Mouse (Mus musculus) neural tube, embryonic 13.5 days (tissue): ENCODE data around the gene Rab44. TPM values are rescaled to one million over a fixed set of nuclear protein-coding genes. Genes with fewer than 3 reads are reported as not detected.

ENCODE experiments used
- ATAC-seq: fragments of 200-750 bp; cut with Nextera tagmentation; 2 replicates; pipeline ENCODE4 v1.8.0; 2017; ENCODE audit warnings: low read depth, mild to moderate bottlenecking, moderate TSS enrichment, moderate library complexity
- H3K27ac ChIP-seq: fragments of 300-500 bp; sonication (generic); replicated peaks from 2 replicates; pipeline ENCODE4 v1.5.1; 2015; ENCODE audit warnings: moderate library complexity, mild to moderate bottlenecking, inconsistent platforms
- H3K27me3 ChIP-seq: fragments of 300-500 bp; sonication (generic); 2 replicates; pipeline ENCODE4 v1.6.1; 2015; ENCODE audit warnings: mild to moderate bottlenecking, inconsistent platforms
- H3K36me3 ChIP-seq: fragments of 300-500 bp; sonication (generic); 2 replicates; pipeline ENCODE4 v1.6.1; 2015; ENCODE audit warnings: mild to moderate bottlenecking, inconsistent platforms
- H3K4me1 ChIP-seq: fragments of 300-500 bp; sonication (generic); replicated peaks from 2 replicates; pipeline ENCODE4 v1.6.1; 2015; ENCODE audit warnings: inconsistent platforms
- H3K4me2 ChIP-seq: fragments of 300-500 bp; sonication (generic); 2 replicates; pipeline ENCODE4 v1.6.1; 2015; ENCODE audit warnings: inconsistent platforms, mild to moderate bottlenecking, moderate library complexity
- H3K4me3 ChIP-seq: fragments of 300-500 bp; sonication (generic); 2 replicates; pipeline ENCODE4 v1.5.1; 2015; ENCODE audit warnings: mild to moderate bottlenecking, inconsistent platforms
- H3K9ac ChIP-seq: fragments of 300-500 bp; sonication (generic); 2 replicates; pipeline ENCODE4 v1.6.1; 2015; ENCODE audit warnings: moderate library complexity, mild to moderate bottlenecking, inconsistent platforms
- H3K9me3 ChIP-seq: fragments of 300-500 bp; sonication (generic); 2 replicates; pipeline ENCODE4 v1.6.1; 2016; ENCODE audit warnings: inconsistent platforms
- WGBS: fragments of 180-500 bp; shearing (Covaris S2); methylation state at CpG from one replicate; pipeline ENCODE4 v1.1.7; 2015; 5-methylcytosine and 5-hydroxymethylcytosine counted together
- polyA plus RNA-seq: library from polyadenylated mRNA; unstranded; fragments of >200 nt; fragmentation: Nextera tagmentation; extraction: Ambion mirVana; gene quantifications from 2 replicates; pipeline ENCODE4 v1.2.1, GENCODE M21; 2015

Rab44 gene
- polyA plus RNA-seq, 1 experiment from 2014 or later = 0.11 TPM

DNA sequence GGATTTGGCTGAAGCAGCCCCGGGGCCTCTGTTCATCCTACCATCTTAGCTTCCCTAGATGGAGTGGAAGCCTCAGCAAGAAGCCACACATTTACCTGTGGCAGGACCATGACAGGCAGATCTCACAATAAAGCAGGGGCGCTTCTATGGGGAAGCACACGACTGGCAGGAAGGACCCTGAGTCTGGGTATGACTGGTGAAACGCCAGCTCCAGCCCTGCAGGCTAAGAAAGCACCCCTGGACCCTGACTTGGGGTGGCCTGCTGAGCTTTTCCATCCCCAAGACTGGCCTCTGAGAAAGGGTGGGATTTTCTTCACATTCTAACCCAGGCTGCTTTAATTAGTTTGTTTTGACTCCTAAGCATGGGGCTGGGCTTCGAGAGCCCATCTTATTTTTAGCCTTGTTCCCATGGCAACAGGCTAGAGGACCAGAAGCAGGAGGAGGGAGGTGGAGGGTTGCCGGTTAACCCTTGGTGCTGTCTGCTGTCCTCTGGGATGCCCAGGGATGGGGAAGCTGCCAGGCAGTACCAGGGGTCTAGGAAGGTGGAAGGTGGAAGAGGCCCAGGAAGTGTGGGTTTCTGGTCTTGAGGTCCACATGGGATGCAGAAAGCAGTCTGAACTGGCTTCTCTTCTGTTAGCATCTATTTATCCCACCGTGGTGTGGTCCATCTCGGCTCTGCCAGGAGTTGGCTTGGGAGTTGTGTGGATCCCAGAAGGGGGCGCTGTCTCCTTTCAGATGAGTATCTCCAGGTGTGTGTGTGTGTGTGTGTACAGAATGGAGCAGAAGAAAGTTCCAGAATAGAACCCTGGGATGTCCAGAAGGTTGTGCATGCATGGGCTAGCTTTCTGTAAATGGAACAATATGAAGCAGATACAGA lies 62.7 kb downstream of the Rab44 start:
- Histone ChIP-seq H3K4me3 (no peak overlapping the region), H3K27me3 (no peaks in the 10 kb centered on the region), H3K36me3 (no peaks in the 10 kb centered on the region), H3K4me1 (peaks cover 13% of the 10 kb centered on the region), H3K9me3 (no peaks in the 10 kb centered on the region), H3K4me2 (no peak overlapping the region), H3K27ac (no peak overlapping the region), H3K9ac (no peak overlapping the region)
- whole genome bisulfite sequencing = 19% methylated on average over 9 of the region's 9 CpGs
- ATAC-seq = peak; percentile 54; the same call in 1 of the 2 replicates

DNA sequence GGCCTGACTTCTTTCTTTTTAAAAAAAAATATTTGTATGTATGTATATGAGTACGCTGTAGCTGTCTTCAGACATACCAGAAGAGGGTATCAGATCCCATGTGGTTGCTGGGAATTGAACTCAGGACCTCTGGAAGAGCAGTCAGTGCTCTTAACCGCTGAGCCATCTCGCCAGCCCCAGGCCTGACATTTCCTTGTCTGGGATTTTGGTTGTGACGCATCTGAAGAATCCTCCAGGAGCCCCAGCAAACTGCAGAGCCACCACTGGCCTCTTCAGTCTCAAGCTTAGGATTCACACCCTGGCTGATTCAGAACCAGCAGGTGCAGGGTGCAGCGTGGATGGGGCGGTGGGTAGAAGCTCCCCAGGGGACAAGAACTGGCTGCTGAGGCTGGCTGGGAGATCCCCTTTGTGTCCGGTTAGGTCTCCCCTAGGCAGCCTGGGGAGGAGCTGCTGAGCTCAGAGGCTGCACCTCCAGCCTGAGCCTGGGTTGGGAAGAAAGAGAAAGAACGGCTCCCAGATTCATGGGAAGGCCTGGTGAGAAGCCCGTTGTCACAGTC lies 64.6 kb downstream of the Rab44 start:
- no peaks in the 10 kb centered on the region for H3K36me3 ChIP-seq
- no peak for ATAC-seq
- 71% methylated on average over 9 of the region's 9 CpGs for WGBS

GRCm38 (mm10) chr17:29179917-29180316 lies 66.0 kb downstream of the Rab44 start:
- Histone ChIP-seq H3K27me3 (no peaks in the 10 kb centered on the region), H3K4me3 (no peak overlapping the region), H3K4me1 (peaks cover 11% of the 10 kb centered on the region), H3K36me3 (no peaks in the 10 kb centered on the region), H3K9me3 (no peaks in the 10 kb centered on the region), H3K9ac (no peak overlapping the region), H3K27ac (no peak overlapping the region), H3K4me2 (no peak overlapping the region)
- 84% methylated on average over 6 of the region's 6 CpGs for WGBS
- ATAC-seq = no peak

More for the DNA sequence above, 64.6 kb downstream of the Rab44 start:
- no peak overlapping the region for H3K27ac ChIP-seq
- H3K9ac ChIP-seq = 0 out of 2 replicates have a peak overlapping the region, but pooled peaks have one; percentile 3
- no peaks in the 10 kb centered on the region for H3K27me3 ChIP-seq
- H3K4me2 ChIP-seq = no peak overlapping the region
- H3K4me1 ChIP-seq = peaks cover 11% of the 10 kb centered on the region
- H3K9me3 ChIP-seq = no peaks in the 10 kb centered on the region
- H3K4me3 ChIP-seq = no peak overlapping the region

GRCm38 (mm10) chr17:29180406-29181127 lies 66.6 kb downstream of the Rab44 start:
- no peaks in the 10 kb centered on the region for H3K9me3 ChIP-seq
- H3K4me3 ChIP-seq = no peak overlapping the region
- peaks cover 16% of the 10 kb centered on the region for H3K4me1 ChIP-seq
- no peaks in the 10 kb centered on the region for H3K36me3 ChIP-seq
- no peak overlapping the region for H3K4me2 ChIP-seq
- ATAC-seq = no peak
- no peaks in the 10 kb centered on the region for H3K27me3 ChIP-seq
- 84% methylated on average over 4 of the region's 4 CpGs for WGBS
- H3K27ac ChIP-seq = no peak overlapping the region
- H3K9ac ChIP-seq = no peak overlapping the region

GRCm38 (mm10) chr17:29181751-29182150 lies 67.8 kb downstream of the Rab44 start:
- Histone ChIP-seq H3K4me1 (peaks cover 16% of the 10 kb centered on the region), H3K4me2 (no peak overlapping the region), H3K9me3 (no peaks in the 10 kb centered on the region), H3K9ac (no peak overlapping the region), H3K36me3 (no peaks in the 10 kb centered on the region), H3K27ac (no peak overlapping the region), H3K27me3 (no peaks in the 10 kb centered on the region), H3K4me3 (no peak overlapping the region)
- 88% methylated on average over 5 of the region's 5 CpGs for WGBS
- ATAC-seq = no peak

- Histone ChIP-seq H3K36me3 (no peaks in the 10 kb centered on the region), H3K27me3 (no peaks in the 10 kb centered on the region), H3K9me3 (no peaks in the 10 kb centered on the region), H3K4me3 (no peak overlapping the region), H3K27ac (no peak overlapping the region), H3K4me2 (no peak overlapping the region), H3K9ac (no peak overlapping the region), H3K4me1 (peaks cover 27% of the 10 kb centered on the region)
- 60% methylated on average over 11 of the region's 11 CpGs for whole genome bisulfite sequencing
- ATAC-seq = no peak
These were observed 69.2 kb downstream of the Rab44 start for GRCm38 (mm10) chr17:29183162-29183561.

- Histone ChIP-seq H3K36me3 (no peaks in the 10 kb centered on the region), H3K27ac (no peak overlapping the region), H3K4me3 (no peak overlapping the region), H3K4me2 (no peak overlapping the region), H3K27me3 (peaks cover 8% of the 10 kb centered on the region; the same call in 1 of the 2 replicates), H3K4me1 (peaks cover 37% of the 10 kb centered on the region), H3K9me3 (no peaks in the 10 kb centered on the region), H3K9ac (no peak overlapping the region)
- WGBS = 42% methylated on average over 6 of the region's 7 CpGs
- ATAC-seq = no peak
These were observed 71.6 kb downstream of the Rab44 start for GRCm38 (mm10) chr17:29185376-29186046.

- 15% methylated on average over 10 of the region's 10 CpGs for WGBS
- H3K27ac ChIP-seq = peak overlapping the region; percentile 62
- H3K36me3 ChIP-seq = no peaks in the 10 kb centered on the region
- H3K9ac ChIP-seq = 0 out of 2 replicates have a peak overlapping the region, but pooled peaks have one; percentile 41
- H3K4me2 ChIP-seq = no peak overlapping the region
- no peak overlapping the region for H3K4me3 ChIP-seq
- peaks cover 8% of the 10 kb centered on the region; the same call in 1 of the 2 replicates for H3K27me3 ChIP-seq
- peaks cover 37% of the 10 kb centered on the region for H3K4me1 ChIP-seq
- no peaks in the 10 kb centered on the region for H3K9me3 ChIP-seq
- ATAC-seq = peak; percentile 25; the same call in 1 of the 2 replicates
These were observed 73.3 kb downstream of the Rab44 start for GRCm38 (mm10) chr17:29186989-29187859.

- Histone ChIP-seq H3K4me2 (peak overlapping the region; percentile 22), H3K9me3 (no peaks in the 10 kb centered on the region), H3K4me3 (no peak overlapping the region), H3K36me3 (no peaks in the 10 kb centered on the region), H3K9ac (no peak overlapping the region), H3K27ac (no peak overlapping the region), H3K27me3 (peaks cover 8% of the 10 kb centered on the region; the same call in 1 of the 2 replicates), H3K4me1 (peaks cover 41% of the 10 kb centered on the region)
- ATAC-seq = no peak
- 9% methylated on average over 12 of the region's 12 CpGs for WGBS
These were observed 75.0 kb downstream of the Rab44 start for GRCm38 (mm10) chr17:29188989-29189388.

- H3K27ac ChIP-seq = no peak overlapping the region
- peaks cover 12% of the 10 kb centered on the region for H3K4me1 ChIP-seq
- no peak overlapping the region for H3K4me2 ChIP-seq
- no peak for ATAC-seq
- H3K9me3 ChIP-seq = no peaks in the 10 kb centered on the region
- H3K27me3 ChIP-seq = no peaks in the 10 kb centered on the region
- H3K36me3 ChIP-seq = no peaks in the 10 kb centered on the region
- H3K9ac ChIP-seq = no peak overlapping the region
- WGBS = 24% methylated on average over 4 of the region's 4 CpGs
- no peak overlapping the region for H3K4me3 ChIP-seq
These were observed 81.6 kb downstream of the Rab44 start for GRCm38 (mm10) chr17:29195579-29195978.
